Mouse (Mus musculus) gastrocnemius, postnatal 10 days (tissue): ENCODE results near the gene Dst. TPM values are rescaled to one million over a fixed set of nuclear protein-coding genes. Genes with fewer than 3 reads are reported as not detected.

Experiments used
- DNase-seq: peaks from one replicate; pipeline ENCODE4 v3.0.0; 2021; ENCODE audit warnings: mixed read lengths
- long read RNA-seq, 2 experiments: library from polyadenylated mRNA; stranded (forward); transcript quantifications; one replicate each; pipeline ENCODE4 v2.0.0; 2021
- total RNA-seq, 2 experiments: library from RNA; stranded (reverse); gene quantifications; 2 replicates each; pipeline ENCODE4 v1.2.3; 2021

Dst gene
- 100 to 1,000 TPM; 130 to 146 TPM for total RNA-seq
- long read RNA-seq, experiment 1, partial matches to known transcripts, result 1 of 3 reads
- long read RNA-seq, experiment 1, other reads (novel, unspliced or antisense), result 2 of 3 reads
- long read RNA-seq, experiment 2, partial matches to known transcripts, result 0 of 3 reads
- long read RNA-seq, experiment 2, other reads (novel, unspliced or antisense), result 3 of 3 reads

- DNase-seq, result no peak
Measured at GRCm38 (mm10) chr1:33908191-33908962, at the start of gene Dst. Gene Dst, plus strand, starts transcription at chr1:33908225.

GRCm38 (mm10) chr1:33869031-33869430, 39.0 kb upstream of the Dst start:
- no peak for DNase-seq

GRCm38 (mm10) chr1:33869437-33869836, 38.6 kb upstream of the Dst start:
- DNase-seq, result no peak

GRCm38 (mm10) chr1:33873561-33873960, 34.5 kb upstream of the Dst start:
- DNase-seq, result no peak

- DNase-seq, result peak; percentile 9
Measured at GRCm38 (mm10) chr1:33875691-33876090, 32.3 kb upstream of the Dst start.

GRCm38 (mm10) chr1:33876416-33876815, 31.6 kb upstream of the Dst start:
- no peak for DNase-seq

GRCm38 (mm10) chr1:33878170-33878569, 29.9 kb upstream of the Dst start:
- no peak for DNase-seq

- peak; percentile 7 for DNase-seq
Measured at GRCm38 (mm10) chr1:33883102-33883839, 24.8 kb upstream of the Dst start.

GRCm38 (mm10) chr1:33892784-33893183, 15.2 kb upstream of the Dst start:
- peak; percentile 67 for DNase-seq

GRCm38 (mm10) chr1:33896116-33896515, 11.9 kb upstream of the Dst start:
- no peak for DNase-seq

- DNase-seq, result no peak
Measured at GRCm38 (mm10) chr1:33896666-33897065, 11.4 kb upstream of the Dst start.

GRCm38 (mm10) chr1:33897426-33897825, 10.6 kb upstream of the Dst start:
- DNase-seq, result no peak

- DNase-seq, result no peak
Measured at GRCm38 (mm10) chr1:33898373-33898772, 9.7 kb upstream of the Dst start.

GRCm38 (mm10) chr1:33900175-33900574, 7.8 kb upstream of the Dst start:
- DNase-seq, result no peak

- DNase-seq, result no peak
Measured at GRCm38 (mm10) chr1:33903587-33903986, 4.4 kb upstream of the Dst start.

GRCm38 (mm10) chr1:33906216-33906615, 1.8 kb upstream of the Dst start:
- DNase-seq, result no peak

- DNase-seq, result no peak
Measured at GRCm38 (mm10) chr1:33906927-33907326, 1.1 kb upstream of the Dst start.

GRCm38 (mm10) chr1:33907421-33908190, 419 bp upstream of the Dst start, which contains the start of gene Bend6:
Gene Bend6, minus strand, starts transcription at chr1:33907816.
- DNase-seq, result peak; percentile 63

GRCm38 (mm10) chr1:33911589-33911988, 3.6 kb downstream of the Dst start:
- DNase-seq, result no peak

- no peak for DNase-seq
Measured at GRCm38 (mm10) chr1:33916554-33916953, 8.5 kb downstream of the Dst start.

- DNase-seq, result no peak
Measured at GRCm38 (mm10) chr1:33922975-33923374, 14.9 kb downstream of the Dst start.

- no peak for DNase-seq
Measured at GRCm38 (mm10) chr1:33925283-33925682, 17.3 kb downstream of the Dst start.
